Mouse (Mus musculus): ENCODE results near the gene Cdk5rap2. TPM values are rescaled to one million over a fixed set of nuclear protein-coding genes. Genes with fewer than 3 reads are reported as not detected.

The Cdk5rap2 gene
- polyA plus RNA-seq, 1 experiment from 2014 or later, result 14.8 TPM

- Histone ChIP-seq H3K27me3 (ENCODE audit: control insufficient read depth, insufficient read depth, low read length) (no peaks in the 10 kb centered on the region), H3K9ac (ENCODE audit: low read depth, low read length) (no peak overlapping the region), H3K27ac (ENCODE audit: low read depth, low read length) (no peak overlapping the region), H3K4me1 (ENCODE audit: control insufficient read depth, insufficient read depth, low read length) (no peaks in the 10 kb centered on the region), H3K9me3 (replicated peaks; ENCODE audit: control insufficient read depth, low read length) (no peaks in the 10 kb centered on the region), H3K4me2 (no peak overlapping the region), H3K36me3 (ENCODE audit: control insufficient read depth, insufficient read depth, low read length) (peaks cover 3% of the 10 kb centered on the region; the same call in 1 of the 2 replicates), H3K4me3 (ENCODE audit: low read depth, low read length) (no peak overlapping the region)
- ATAC-seq (replicated peaks; ENCODE audit: insufficient number of reproducible peaks, low FRiP score, low TSS enrichment), result no peak
- WGBS (ENCODE audit: insufficient replicate concordance), result 61% methylated on average over 4 of the region's 4 CpGs
Observed at GRCm38 (mm10) chr4:70334995-70335394, 75.2 kb downstream of the Cdk5rap2 start.

GRCm38 (mm10) chr4:70332981-70333380 is 77.3 kb downstream of the Cdk5rap2 start:
- 87% methylated on average over 6 of the region's 6 CpGs for WGBS (ENCODE audit: insufficient replicate concordance)
- Histone ChIP-seq H3K9me3 (replicated peaks; ENCODE audit: control insufficient read depth, low read length) (no peaks in the 10 kb centered on the region), H3K36me3 (ENCODE audit: control insufficient read depth, insufficient read depth, low read length) (peaks cover 3% of the 10 kb centered on the region; the same call in 1 of the 2 replicates), H3K4me2 (no peak overlapping the region), H3K4me1 (ENCODE audit: control insufficient read depth, insufficient read depth, low read length) (no peaks in the 10 kb centered on the region), H3K4me3 (ENCODE audit: low read depth, low read length) (no peak overlapping the region), H3K27me3 (ENCODE audit: control insufficient read depth, insufficient read depth, low read length) (no peaks in the 10 kb centered on the region), H3K9ac (ENCODE audit: low read depth, low read length) (no peak overlapping the region), H3K27ac (ENCODE audit: low read depth, low read length) (no peak overlapping the region)
- no peak for ATAC-seq (replicated peaks; ENCODE audit: insufficient number of reproducible peaks, low FRiP score, low TSS enrichment)

- WGBS (ENCODE audit: insufficient replicate concordance), result 85% methylated on average over 7 of the region's 7 CpGs
Observed at GRCm38 (mm10) chr4:70332576-70332975, 77.7 kb downstream of the Cdk5rap2 start.

GRCm38 (mm10) chr4:70331181-70331580 is 79.1 kb downstream of the Cdk5rap2 start:
- no peak for ATAC-seq (replicated peaks; ENCODE audit: insufficient number of reproducible peaks, low FRiP score, low TSS enrichment)
- 91% methylated on average over 6 of the region's 6 CpGs for WGBS (ENCODE audit: insufficient replicate concordance)
- no peaks in the 10 kb centered on the region for H3K4me1 ChIP-seq (ENCODE audit: control insufficient read depth, insufficient read depth, low read length)
- no peaks in the 10 kb centered on the region for H3K36me3 ChIP-seq (ENCODE audit: control insufficient read depth, insufficient read depth, low read length)
- H3K9me3 ChIP-seq (replicated peaks; ENCODE audit: control insufficient read depth, low read length), result no peaks in the 10 kb centered on the region
- H3K9ac ChIP-seq (ENCODE audit: low read depth, low read length), result no peak overlapping the region
- no peak overlapping the region for H3K27ac ChIP-seq (ENCODE audit: low read depth, low read length)
- H3K4me2 ChIP-seq, result no peak overlapping the region
- no peak overlapping the region for H3K4me3 ChIP-seq (ENCODE audit: low read depth, low read length)
- H3K27me3 ChIP-seq (ENCODE audit: control insufficient read depth, insufficient read depth, low read length), result no peaks in the 10 kb centered on the region

More at GRCm38 (mm10) chr4:70332576-70332975, 77.7 kb downstream of the Cdk5rap2 start:
- Histone ChIP-seq H3K27me3 (ENCODE audit: control insufficient read depth, insufficient read depth, low read length) (no peaks in the 10 kb centered on the region), H3K27ac (ENCODE audit: low read depth, low read length) (no peak overlapping the region), H3K4me3 (ENCODE audit: low read depth, low read length) (no peak overlapping the region), H3K9ac (ENCODE audit: low read depth, low read length) (no peak overlapping the region), H3K36me3 (ENCODE audit: control insufficient read depth, insufficient read depth, low read length) (peaks cover 3% of the 10 kb centered on the region; the same call in 1 of the 2 replicates), H3K9me3 (replicated peaks; ENCODE audit: control insufficient read depth, low read length) (no peaks in the 10 kb centered on the region), H3K4me2 (no peak overlapping the region), H3K4me1 (ENCODE audit: control insufficient read depth, insufficient read depth, low read length) (no peaks in the 10 kb centered on the region)
- ATAC-seq (replicated peaks; ENCODE audit: insufficient number of reproducible peaks, low FRiP score, low TSS enrichment), result no peak

GRCm38 (mm10) chr4:70328033-70328432 is 82.2 kb downstream of the Cdk5rap2 start:
- H3K4me3 ChIP-seq (ENCODE audit: low read depth, low read length), result no peak overlapping the region
- no peaks in the 10 kb centered on the region for H3K4me1 ChIP-seq (ENCODE audit: control insufficient read depth, insufficient read depth, low read length)
- 87% methylated on average over 9 of the region's 9 CpGs for WGBS (ENCODE audit: insufficient replicate concordance)
- H3K27ac ChIP-seq (ENCODE audit: low read depth, low read length), result no peak overlapping the region
- H3K4me2 ChIP-seq, result no peak overlapping the region
- no peaks in the 10 kb centered on the region for H3K27me3 ChIP-seq (ENCODE audit: control insufficient read depth, insufficient read depth, low read length)
- H3K9ac ChIP-seq (ENCODE audit: low read depth, low read length), result no peak overlapping the region
- no peaks in the 10 kb centered on the region for H3K36me3 ChIP-seq (ENCODE audit: control insufficient read depth, insufficient read depth, low read length)
- H3K9me3 ChIP-seq (replicated peaks; ENCODE audit: control insufficient read depth, low read length), result no peaks in the 10 kb centered on the region
- no peak for ATAC-seq (replicated peaks; ENCODE audit: insufficient number of reproducible peaks, low FRiP score, low TSS enrichment)

- 45% methylated on average over 1 of the region's 1 CpGs for WGBS (ENCODE audit: insufficient replicate concordance)
- ATAC-seq (replicated peaks; ENCODE audit: insufficient number of reproducible peaks, low FRiP score, low TSS enrichment), result no peak
- Histone ChIP-seq H3K4me2 (no peak overlapping the region), H3K36me3 (ENCODE audit: control insufficient read depth, insufficient read depth, low read length) (no peaks in the 10 kb centered on the region), H3K27me3 (ENCODE audit: control insufficient read depth, insufficient read depth, low read length) (no peaks in the 10 kb centered on the region), H3K4me1 (ENCODE audit: control insufficient read depth, insufficient read depth, low read length) (no peaks in the 10 kb centered on the region), H3K4me3 (ENCODE audit: low read depth, low read length) (no peak overlapping the region), H3K27ac (ENCODE audit: low read depth, low read length) (no peak overlapping the region), H3K9ac (ENCODE audit: low read depth, low read length) (no peak overlapping the region), H3K9me3 (replicated peaks; ENCODE audit: control insufficient read depth, low read length) (no peaks in the 10 kb centered on the region)
Observed at GRCm38 (mm10) chr4:70327436-70327835, 82.8 kb downstream of the Cdk5rap2 start.

- Histone ChIP-seq H3K27me3 (ENCODE audit: control insufficient read depth, insufficient read depth, low read length) (no peaks in the 10 kb centered on the region), H3K36me3 (ENCODE audit: control insufficient read depth, insufficient read depth, low read length) (no peaks in the 10 kb centered on the region; the same call in 1 of the 2 replicates), H3K4me1 (ENCODE audit: control insufficient read depth, insufficient read depth, low read length) (no peaks in the 10 kb centered on the region), H3K9ac (ENCODE audit: low read depth, low read length) (no peak overlapping the region), H3K27ac (ENCODE audit: low read depth, low read length) (no peak overlapping the region), H3K4me3 (ENCODE audit: low read depth, low read length) (no peak overlapping the region), H3K4me2 (no peak overlapping the region), H3K9me3 (replicated peaks; ENCODE audit: control insufficient read depth, low read length) (no peaks in the 10 kb centered on the region)
- 59% methylated on average over 1 of the region's 1 CpGs for WGBS (ENCODE audit: insufficient replicate concordance)
- no peak for ATAC-seq (replicated peaks; ENCODE audit: insufficient number of reproducible peaks, low FRiP score, low TSS enrichment)
Observed at GRCm38 (mm10) chr4:70321586-70321985, 88.7 kb downstream of the Cdk5rap2 start.

- H3K4me2 ChIP-seq, result no peak overlapping the region
- no peak overlapping the region for H3K27ac ChIP-seq (ENCODE audit: low read depth, low read length)
- H3K36me3 ChIP-seq (ENCODE audit: control insufficient read depth, insufficient read depth, low read length), result peaks cover 5% of the 10 kb centered on the region; the same call in 1 of the 2 replicates
- no peaks in the 10 kb centered on the region for H3K9me3 ChIP-seq (replicated peaks; ENCODE audit: control insufficient read depth, low read length)
- H3K4me1 ChIP-seq (ENCODE audit: control insufficient read depth, insufficient read depth, low read length), result no peaks in the 10 kb centered on the region
- WGBS (ENCODE audit: insufficient replicate concordance), result 87% methylated on average over 4 of the region's 4 CpGs
- no peaks in the 10 kb centered on the region for H3K27me3 ChIP-seq (ENCODE audit: control insufficient read depth, insufficient read depth, low read length)
- no peak overlapping the region for H3K9ac ChIP-seq (ENCODE audit: low read depth, low read length)
- no peak for ATAC-seq (replicated peaks; ENCODE audit: insufficient number of reproducible peaks, low FRiP score, low TSS enrichment)
- H3K4me3 ChIP-seq (ENCODE audit: low read depth, low read length), result no peak overlapping the region
Observed at GRCm38 (mm10) chr4:70312170-70312569, 98.1 kb downstream of the Cdk5rap2 start.

- Histone ChIP-seq H3K9me3 (replicated peaks; ENCODE audit: control insufficient read depth, low read length) (no peaks in the 10 kb centered on the region), H3K9ac (ENCODE audit: low read depth, low read length) (no peak overlapping the region), H3K36me3 (ENCODE audit: control insufficient read depth, insufficient read depth, low read length) (peaks cover 5% of the 10 kb centered on the region; the same call in 1 of the 2 replicates), H3K27ac (ENCODE audit: low read depth, low read length) (no peak overlapping the region), H3K4me2 (no peak overlapping the region), H3K4me1 (ENCODE audit: control insufficient read depth, insufficient read depth, low read length) (no peaks in the 10 kb centered on the region), H3K4me3 (ENCODE audit: low read depth, low read length) (no peak overlapping the region), H3K27me3 (ENCODE audit: control insufficient read depth, insufficient read depth, low read length) (no peaks in the 10 kb centered on the region)
- WGBS (ENCODE audit: insufficient replicate concordance), result 88% methylated on average over 5 of the region's 5 CpGs
- no peak for ATAC-seq (replicated peaks; ENCODE audit: insufficient number of reproducible peaks, low FRiP score, low TSS enrichment)
Observed at GRCm38 (mm10) chr4:70311530-70311929, 98.7 kb downstream of the Cdk5rap2 start.
